Mouse (Mus musculus) adipocyte (in vitro differentiated cells): ENCODE results near the gene Abca4.
A peak's percentile ranks its signal among the peaks of the same experiment; 100 is the strongest.
"Not testable (repeated sequence)": the region's sequence is repeated elsewhere in the genome, so short reads cannot be mapped to it uniquely, and the experiment has no call there.

ENCODE experiments used
- DNase-seq: peaks from one replicate; pipeline ENCODE4 v3.0.0-alpha.2; 2016; ENCODE audit warnings: low spot score

Gene Abca4

GRCm38 (mm10) chr3:122058439-122059198 is 14.4 kb downstream of the Abca4 start:
- DNase-seq = no peak

- DNase-seq = no peak
These were observed 18.3 kb downstream of the Abca4 start for GRCm38 (mm10) chr3:122062586-122062985.

GRCm38 (mm10) chr3:122064556-122065410 is 20.5 kb downstream of the Abca4 start:
- DNase-seq = peak; percentile 51

- no peak for DNase-seq
These were observed 27.5 kb downstream of the Abca4 start for GRCm38 (mm10) chr3:122071769-122072168.

GRCm38 (mm10) chr3:122072646-122073571 is 28.7 kb downstream of the Abca4 start:
- no peak for DNase-seq

- no peak for DNase-seq
These were observed 29.4 kb downstream of the Abca4 start for GRCm38 (mm10) chr3:122073595-122073994.

GRCm38 (mm10) chr3:122074334-122074733 is 30.1 kb downstream of the Abca4 start:
- DNase-seq = no peak

GRCm38 (mm10) chr3:122078141-122078540 is 33.9 kb downstream of the Abca4 start:
- DNase-seq = no peak

- no peak for DNase-seq
These were observed 34.9 kb downstream of the Abca4 start for GRCm38 (mm10) chr3:122079172-122079571.

- not testable (repeated sequence) for DNase-seq
These were observed 37.4 kb downstream of the Abca4 start for GRCm38 (mm10) chr3:122081634-122082033.

GRCm38 (mm10) chr3:122082338-122082737 is 38.1 kb downstream of the Abca4 start:
- DNase-seq = no peak

GRCm38 (mm10) chr3:122085157-122085989 is 41.1 kb downstream of the Abca4 start:
- no peak for DNase-seq

- DNase-seq = peak; percentile 14
These were observed 43.9 kb downstream of the Abca4 start for GRCm38 (mm10) chr3:122088054-122088681.

- DNase-seq = no peak
These were observed 46.1 kb downstream of the Abca4 start for GRCm38 (mm10) chr3:122090338-122090737.

- no peak for DNase-seq
These were observed 55.5 kb downstream of the Abca4 start for GRCm38 (mm10) chr3:122099713-122100112.

GRCm38 (mm10) chr3:122102091-122102490 is 57.8 kb downstream of the Abca4 start:
- DNase-seq = no peak

GRCm38 (mm10) chr3:122103864-122104808 is 59.9 kb downstream of the Abca4 start:
- DNase-seq = peak; percentile 93

GRCm38 (mm10) chr3:122106920-122107319 is 62.7 kb downstream of the Abca4 start:
- DNase-seq = no peak

- DNase-seq = no peak
These were observed 63.5 kb downstream of the Abca4 start for GRCm38 (mm10) chr3:122107643-122108194.
